Mouse (Mus musculus) urinary bladder, postnatal 36 days (tissue): ENCODE measurements around the gene Vstm2l.

Experiments used
- DNase-seq, 2 experiments: peaks; one replicate each; pipeline ENCODE4 v3.0.0; 2022; ENCODE audit warnings: low spot score in 2 of 2, mixed read lengths in 1 of 2

Vstm2l gene

GRCm38 (mm10) chr2:157932655-157933054 is 18.2 kb downstream of the Vstm2l start:
- DNase-seq: no peak

GRCm38 (mm10) chr2:157935444-157936171 is 21.2 kb downstream of the Vstm2l start:
- no peak for DNase-seq

GRCm38 (mm10) chr2:157936676-157937075 is 22.2 kb downstream of the Vstm2l start:
- no peak for DNase-seq

GRCm38 (mm10) chr2:157940586-157941185 is 26.2 kb downstream of the Vstm2l start:
- DNase-seq: no peak

GRCm38 (mm10) chr2:157943514-157944155 is 29.2 kb downstream of the Vstm2l start:
- DNase-seq: peak; percentile 25 to 44

GRCm38 (mm10) chr2:157944156-157944893 is 29.9 kb downstream of the Vstm2l start:
- DNase-seq: no peak

- DNase-seq: no peak
Observed at GRCm38 (mm10) chr2:157953978-157954377, 39.5 kb downstream of the Vstm2l start.

GRCm38 (mm10) chr2:157957707-157958108 is 43.3 kb downstream of the Vstm2l start:
- no peak for DNase-seq

GRCm38 (mm10) chr2:157967856-157968255 is 53.4 kb downstream of the Vstm2l start:
- no peak for DNase-seq

- DNase-seq: no peak
Observed at GRCm38 (mm10) chr2:157970124-157970523, 55.7 kb downstream of the Vstm2l start.

- DNase-seq: peak; percentile 15 to 26
Observed at GRCm38 (mm10) chr2:157970669-157971068, 56.2 kb downstream of the Vstm2l start.

GRCm38 (mm10) chr2:157974604-157975501 is 60.4 kb downstream of the Vstm2l start:
- DNase-seq: no peak

- no peak for DNase-seq
Observed at GRCm38 (mm10) chr2:157975595-157975994, 61.1 kb downstream of the Vstm2l start.

GRCm38 (mm10) chr2:157979241-157979640 is 64.8 kb downstream of the Vstm2l start:
- DNase-seq: no peak

GRCm38 (mm10) chr2:157982727-157983126 is 68.3 kb downstream of the Vstm2l start:
- no peak for DNase-seq

- DNase-seq: no peak
Observed at GRCm38 (mm10) chr2:157983276-157983675, 68.8 kb downstream of the Vstm2l start.

- no peak for DNase-seq
Observed at GRCm38 (mm10) chr2:157985611-157986010, 71.2 kb downstream of the Vstm2l start.

GRCm38 (mm10) chr2:157986235-157986634 is 71.8 kb downstream of the Vstm2l start:
- DNase-seq: no peak

- no peak for DNase-seq
Observed at GRCm38 (mm10) chr2:157988416-157989190, 74.2 kb downstream of the Vstm2l start.

- no peak for DNase-seq
Observed at GRCm38 (mm10) chr2:157989946-157990345, 75.5 kb downstream of the Vstm2l start.
